Mouse (Mus musculus): ENCODE measurements around the gene S100a13. TPM values are rescaled to one million over a fixed set of nuclear protein-coding genes. Genes with fewer than 3 reads are reported as not detected.
A peak's percentile ranks its signal among the peaks of the same experiment; 100 is the strongest.

The S100a13 gene
- polyA plus RNA-seq, 1 experiment from 2014 or later: 21.4 TPM

GRCm38 (mm10) chr3:90475151-90475830 is 38.9 kb upstream of the S100a13 start:
- ATAC-seq (replicated peaks; ENCODE audit: low FRiP score): peak; percentile 3; the same call in 1 of the 2 replicates

GRCm38 (mm10) chr3:90475831-90476611 is 38.2 kb upstream of the S100a13 start, which contains the start of gene Ilf2:
Ilf2 (plus strand) TSS chr3:90476126.
- Histone ChIP-seq H3K36me3 (ENCODE audit: control insufficient read depth, insufficient read depth, low read length) (peaks cover 22% of the 10 kb centered on the region), H3K27me3 (replicated peaks; ENCODE audit: control insufficient read depth, insufficient read depth, low read length) (no peaks in the 10 kb centered on the region), H3K4me1 (replicated peaks; ENCODE audit: control insufficient read depth, insufficient read depth, low read length) (peaks cover 7% of the 10 kb centered on the region), H3K9me3 (ENCODE audit: control insufficient read depth, low read length) (no peaks in the 10 kb centered on the region), H3K9ac (ENCODE audit: low read depth, low read length) (peak within 1 kb of the TSS; percentile 85), H3K4me3 (ENCODE audit: low read depth, low read length) (peak within 1 kb of the TSS; percentile 90), H3K4me2 (peak within 1 kb of the TSS; percentile 94), H3K27ac (ENCODE audit: low read depth, low read length) (peak within 1 kb of the TSS; percentile 86)
- ATAC-seq (replicated peaks; ENCODE audit: low FRiP score) (peak; percentile 98), DNase-seq (ENCODE audit: low spot score) (peak; percentile 97)
- under 1% methylated on average over 45 of the region's 45 CpGs for WGBS

More at GRCm38 (mm10) chr3:90475151-90475830, 38.9 kb upstream of the S100a13 start:
- Histone ChIP-seq H3K27ac (ENCODE audit: low read depth, low read length) (no peak overlapping the region), H3K9me3 (ENCODE audit: control insufficient read depth, low read length) (no peaks in the 10 kb centered on the region), H3K4me3 (ENCODE audit: low read depth, low read length) (peak overlapping the region; percentile 39; the same call in 1 of the 2 replicates), H3K27me3 (replicated peaks; ENCODE audit: control insufficient read depth, insufficient read depth, low read length) (no peaks in the 10 kb centered on the region), H3K9ac (ENCODE audit: low read depth, low read length) (no peak overlapping the region), H3K4me1 (replicated peaks; ENCODE audit: control insufficient read depth, insufficient read depth, low read length) (peaks cover 7% of the 10 kb centered on the region), H3K4me2 (peak overlapping the region; percentile 55), H3K36me3 (ENCODE audit: control insufficient read depth, insufficient read depth, low read length) (peaks cover 20% of the 10 kb centered on the region)
- no peak for DNase-seq (ENCODE audit: low spot score)
- WGBS: 37% methylated on average over 15 of the region's 16 CpGs

- no peaks in the 10 kb centered on the region for H3K4me1 ChIP-seq (replicated peaks; ENCODE audit: control insufficient read depth, insufficient read depth, low read length)
Measured at GRCm38 (mm10) chr3:90486998-90487397, 27.2 kb upstream of the S100a13 start.

GRCm38 (mm10) chr3:90488576-90488975 is 25.7 kb upstream of the S100a13 start:
- H3K4me2 ChIP-seq: no peak overlapping the region
- H3K9ac ChIP-seq (ENCODE audit: low read depth, low read length): no peak overlapping the region
- ATAC-seq (replicated peaks; ENCODE audit: low FRiP score) (no peak), DNase-seq (ENCODE audit: low spot score) (no peak)
- no peaks in the 10 kb centered on the region for H3K27me3 ChIP-seq (replicated peaks; ENCODE audit: control insufficient read depth, insufficient read depth, low read length)
- H3K4me1 ChIP-seq (replicated peaks; ENCODE audit: control insufficient read depth, insufficient read depth, low read length): no peaks in the 10 kb centered on the region
- H3K4me3 ChIP-seq (ENCODE audit: low read depth, low read length): no peak overlapping the region
- H3K9me3 ChIP-seq (ENCODE audit: control insufficient read depth, low read length): no peaks in the 10 kb centered on the region
- WGBS: 91% methylated on average over 6 of the region's 6 CpGs
- no peak overlapping the region for H3K27ac ChIP-seq (ENCODE audit: low read depth, low read length)
- H3K36me3 ChIP-seq (ENCODE audit: control insufficient read depth, insufficient read depth, low read length): peaks cover 28% of the 10 kb centered on the region; the same call in 1 of the 2 replicates

More at GRCm38 (mm10) chr3:90486998-90487397, 27.2 kb upstream of the S100a13 start:
- Histone ChIP-seq H3K36me3 (ENCODE audit: control insufficient read depth, insufficient read depth, low read length) (peaks cover 39% of the 10 kb centered on the region), H3K4me2 (no peak overlapping the region), H3K27me3 (replicated peaks; ENCODE audit: control insufficient read depth, insufficient read depth, low read length) (no peaks in the 10 kb centered on the region), H3K27ac (ENCODE audit: low read depth, low read length) (no peak overlapping the region), H3K9me3 (ENCODE audit: control insufficient read depth, low read length) (no peaks in the 10 kb centered on the region), H3K4me3 (ENCODE audit: low read depth, low read length) (no peak overlapping the region), H3K9ac (ENCODE audit: low read depth, low read length) (no peak overlapping the region)
- ATAC-seq (replicated peaks; ENCODE audit: low FRiP score): no peak
- WGBS: 83% methylated on average over 5 of the region's 5 CpGs
- no peak for DNase-seq (ENCODE audit: low spot score)

DNA sequence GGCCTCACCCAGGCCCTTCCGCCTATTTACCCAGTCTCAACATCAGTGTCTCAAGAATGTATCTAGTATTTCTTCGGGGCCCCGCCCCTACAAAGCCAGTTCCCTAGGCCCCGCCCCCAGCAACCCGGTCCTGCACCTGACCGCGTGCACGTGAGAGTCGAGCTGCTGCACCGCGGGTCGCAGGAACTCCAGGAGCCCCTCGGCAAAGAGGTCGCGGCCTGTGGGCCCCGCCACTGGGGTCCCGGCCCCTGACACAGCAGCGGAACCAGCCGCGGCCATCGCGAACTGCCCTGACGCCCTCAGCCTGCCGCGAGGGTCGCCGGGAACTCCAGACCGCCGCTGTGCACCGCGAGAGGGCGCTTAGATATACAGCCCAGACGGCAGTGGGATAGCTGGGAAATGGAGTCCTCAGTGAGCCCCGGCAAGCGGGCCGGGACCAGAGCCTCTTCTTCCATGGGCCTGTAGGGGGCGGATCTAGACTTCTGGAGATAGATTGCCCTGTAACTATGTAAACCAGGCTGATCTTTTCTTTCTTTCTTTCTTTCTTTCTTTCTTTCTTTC is 23.5 kb upstream of the S100a13 start, which contains the start of gene Snapin:
Snapin (minus strand) TSS at position 338 of the 561 bp plus-strand sequence.
- DNase-seq (ENCODE audit: low spot score) (peak; percentile 97), ATAC-seq (replicated peaks; ENCODE audit: low FRiP score) (peak; percentile 99)
- H3K4me2 ChIP-seq: peak within 1 kb of the TSS; percentile 78
- under 1% methylated on average over 37 of the region's 37 CpGs for WGBS
- H3K36me3 ChIP-seq (ENCODE audit: control insufficient read depth, insufficient read depth, low read length): peaks cover 19% of the 10 kb centered on the region
- H3K27ac ChIP-seq (ENCODE audit: low read depth, low read length): peak within 1 kb of the TSS; percentile 73
- no peaks in the 10 kb centered on the region for H3K9me3 ChIP-seq (ENCODE audit: control insufficient read depth, low read length)
- no peaks in the 10 kb centered on the region for H3K4me1 ChIP-seq (replicated peaks; ENCODE audit: control insufficient read depth, insufficient read depth, low read length)
- H3K4me3 ChIP-seq (ENCODE audit: low read depth, low read length): peak within 1 kb of the TSS; percentile 77
- H3K27me3 ChIP-seq (replicated peaks; ENCODE audit: control insufficient read depth, insufficient read depth, low read length): no peaks in the 10 kb centered on the region
- H3K9ac ChIP-seq (ENCODE audit: low read depth, low read length): peak within 1 kb of the TSS; percentile 85

GRCm38 (mm10) chr3:90491350-90491749 is 22.9 kb upstream of the S100a13 start:
- no peak overlapping the region for H3K27ac ChIP-seq (ENCODE audit: low read depth, low read length)
- no peak overlapping the region; the same call in 1 of the 2 replicates for H3K4me2 ChIP-seq
- peak; percentile 37; the same call in 1 of the 2 replicates for ATAC-seq (replicated peaks; ENCODE audit: low FRiP score)
- WGBS: 46% methylated on average over 2 of the region's 2 CpGs
- no peak for DNase-seq (ENCODE audit: low spot score)
- no peaks in the 10 kb centered on the region for H3K4me1 ChIP-seq (replicated peaks; ENCODE audit: control insufficient read depth, insufficient read depth, low read length)
- no peaks in the 10 kb centered on the region for H3K9me3 ChIP-seq (ENCODE audit: control insufficient read depth, low read length)
- no peaks in the 10 kb centered on the region for H3K27me3 ChIP-seq (replicated peaks; ENCODE audit: control insufficient read depth, insufficient read depth, low read length)
- H3K4me3 ChIP-seq (ENCODE audit: low read depth, low read length): no peak overlapping the region
- H3K36me3 ChIP-seq (ENCODE audit: control insufficient read depth, insufficient read depth, low read length): peaks cover 24% of the 10 kb centered on the region
- H3K9ac ChIP-seq (ENCODE audit: low read depth, low read length): no peak overlapping the region

GRCm38 (mm10) chr3:90493831-90494540 is 20.2 kb upstream of the S100a13 start:
- DNase-seq (ENCODE audit: low spot score): no peak
- H3K9ac ChIP-seq (ENCODE audit: low read depth, low read length): no peak overlapping the region
- H3K27ac ChIP-seq (ENCODE audit: low read depth, low read length): no peak overlapping the region
- H3K4me1 ChIP-seq (replicated peaks; ENCODE audit: control insufficient read depth, insufficient read depth, low read length): no peaks in the 10 kb centered on the region
- no peak overlapping the region for H3K4me3 ChIP-seq (ENCODE audit: low read depth, low read length)
- H3K4me2 ChIP-seq: no peak overlapping the region
- H3K27me3 ChIP-seq (replicated peaks; ENCODE audit: control insufficient read depth, insufficient read depth, low read length): no peaks in the 10 kb centered on the region
- no peaks in the 10 kb centered on the region for H3K9me3 ChIP-seq (ENCODE audit: control insufficient read depth, low read length)
- peaks cover 31% of the 10 kb centered on the region for H3K36me3 ChIP-seq (ENCODE audit: control insufficient read depth, insufficient read depth, low read length)
- ATAC-seq (replicated peaks; ENCODE audit: low FRiP score): no peak
- WGBS: 63% methylated on average over 4 of the region's 4 CpGs
